Mouse (Mus musculus) lung, adult 2 months (tissue): ENCODE measurements around the gene Cox7a2.

Source experiments
- CTCF ChIP-seq: fragments of 200-500 bp; IDR thresholded peaks from 2 replicates; pipeline ENCODE4 v1.5.1; 2011; ENCODE audit warnings: mild to moderate bottlenecking, low read length, control low read depth; ENCODE audit not compliant: insufficient read depth
- POLR2A ChIP-seq: fragments of 200-500 bp; IDR thresholded peaks from 2 replicates; pipeline ENCODE4 v1.6.1; 2011; ENCODE audit warnings: low read depth, mild to moderate bottlenecking, control low read depth, low read length, borderline replicate concordance; ENCODE audit errors: extremely low read depth

DNA sequence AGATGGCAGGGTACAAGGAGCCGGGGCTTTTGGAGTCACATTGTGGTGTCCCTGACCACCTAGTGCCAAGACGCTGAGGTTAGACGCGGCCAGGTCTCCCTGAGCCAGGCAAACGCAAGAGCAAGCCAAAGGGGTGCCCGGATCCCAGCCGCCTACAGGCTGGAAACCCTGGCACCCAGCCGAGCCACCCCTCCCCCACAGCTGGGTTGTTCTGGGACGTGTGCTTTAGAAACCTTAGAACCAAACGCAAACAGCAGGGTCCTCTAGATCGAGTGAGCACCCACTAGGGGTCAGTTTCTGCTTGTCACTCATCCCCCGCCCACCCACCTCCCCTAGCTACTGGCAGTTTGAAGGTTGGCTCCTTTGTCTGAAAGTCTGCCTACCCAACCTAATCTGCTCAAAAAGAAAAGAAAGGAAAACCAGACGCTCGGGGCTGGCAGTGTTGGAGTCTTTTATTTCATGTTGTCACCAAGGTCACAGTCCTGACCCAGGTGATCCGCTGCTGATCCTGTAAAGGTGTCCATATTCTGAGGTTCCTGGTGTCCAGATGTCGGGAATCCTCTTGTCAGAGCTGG is 45.1 kb downstream of the Cox7a2 start:
- TF ChIP-seq CTCF (no peak), POLR2A (no peak)
